Mouse (Mus musculus): ENCODE data around the gene Oaz1. TPM values are rescaled to one million over a fixed set of nuclear protein-coding genes. Genes with fewer than 3 reads are reported as not detected.

Oaz1 gene
- polyA plus RNA-seq, 1 experiment from 2014 or later = 1,560 TPM

- Histone ChIP-seq H3K9me3 (replicated peaks; ENCODE audit: control insufficient read depth, low read length) (no peaks in the 10 kb centered on the region), H3K4me1 (ENCODE audit: control insufficient read depth, insufficient read depth, low read length) (peaks cover 21% of the 10 kb centered on the region), H3K27me3 (ENCODE audit: control insufficient read depth, insufficient read depth, low read length) (no peaks in the 10 kb centered on the region), H3K27ac (ENCODE audit: low read length) (peak within 1 kb of the TSS; percentile 98), H3K4me3 (replicated peaks; ENCODE audit: low read length) (peak within 1 kb of the TSS; percentile 94), H3K4me2 (ENCODE audit: low read depth, low read length) (peak within 1 kb of the TSS; percentile 90), H3K9ac (ENCODE audit: low read length) (peak within 1 kb of the TSS; percentile 99), H3K36me3 (ENCODE audit: control insufficient read depth, insufficient read depth, low read length) (peaks cover 21% of the 10 kb centered on the region; the same call in 1 of the 2 replicates)
- WGBS = under 1% methylated on average over 104 of the region's 104 CpGs
- peak; percentile 94 for ATAC-seq (ENCODE audit: insufficient read depth, low FRiP score)
These were observed 28.1 kb upstream of the Oaz1 start, which contains the start of the genes Sf3a2 and Plekhj1 for GRCm38 (mm10) chr10:80798150-80799006. Gene Sf3a2 (plus strand): TSS chr10:80798198. Gene Plekhj1 (minus strand): TSS chr10:80798626.

- Histone ChIP-seq H3K9me3 (replicated peaks; ENCODE audit: control insufficient read depth, low read length) (no peaks in the 10 kb centered on the region), H3K9ac (ENCODE audit: low read length) (peak overlapping the region; percentile 99), H3K27ac (ENCODE audit: low read length) (peak overlapping the region; percentile 98), H3K36me3 (ENCODE audit: control insufficient read depth, insufficient read depth, low read length) (peaks cover 23% of the 10 kb centered on the region), H3K27me3 (ENCODE audit: control insufficient read depth, insufficient read depth, low read length) (no peaks in the 10 kb centered on the region), H3K4me3 (replicated peaks; ENCODE audit: low read length) (peak overlapping the region; percentile 94), H3K4me1 (ENCODE audit: control insufficient read depth, insufficient read depth, low read length) (peaks cover 21% of the 10 kb centered on the region), H3K4me2 (ENCODE audit: low read depth, low read length) (peak overlapping the region; percentile 90)
- no peak for ATAC-seq (ENCODE audit: insufficient read depth, low FRiP score)
- WGBS = 1% methylated on average over 18 of the region's 18 CpGs
These were observed 27.3 kb upstream of the Oaz1 start for GRCm38 (mm10) chr10:80799070-80799566.

GRCm38 (mm10) chr10:80802204-80802912, 24.1 kb upstream of the Oaz1 start:
- peaks cover 21% of the 10 kb centered on the region for H3K4me1 ChIP-seq (ENCODE audit: control insufficient read depth, insufficient read depth, low read length)
- H3K36me3 ChIP-seq (ENCODE audit: control insufficient read depth, insufficient read depth, low read length) = peaks cover 26% of the 10 kb centered on the region
- no peak for ATAC-seq (ENCODE audit: insufficient read depth, low FRiP score)
- H3K9me3 ChIP-seq (replicated peaks; ENCODE audit: control insufficient read depth, low read length) = no peaks in the 10 kb centered on the region
- no peak overlapping the region for H3K9ac ChIP-seq (ENCODE audit: low read length)
- no peak overlapping the region for H3K4me3 ChIP-seq (replicated peaks; ENCODE audit: low read length)
- H3K27me3 ChIP-seq (ENCODE audit: control insufficient read depth, insufficient read depth, low read length) = no peaks in the 10 kb centered on the region
- no peak overlapping the region for H3K4me2 ChIP-seq (ENCODE audit: low read depth, low read length)
- WGBS = 90% methylated on average over 10 of the region's 10 CpGs
- no peak overlapping the region for H3K27ac ChIP-seq (ENCODE audit: low read length)

- Histone ChIP-seq H3K36me3 (ENCODE audit: control insufficient read depth, insufficient read depth, low read length) (peaks cover 26% of the 10 kb centered on the region), H3K4me3 (replicated peaks; ENCODE audit: low read length) (no peak overlapping the region), H3K27me3 (ENCODE audit: control insufficient read depth, insufficient read depth, low read length) (no peaks in the 10 kb centered on the region), H3K9ac (ENCODE audit: low read length) (no peak overlapping the region), H3K4me1 (ENCODE audit: control insufficient read depth, insufficient read depth, low read length) (peaks cover 22% of the 10 kb centered on the region), H3K27ac (ENCODE audit: low read length) (no peak overlapping the region), H3K4me2 (ENCODE audit: low read depth, low read length) (no peak overlapping the region), H3K9me3 (replicated peaks; ENCODE audit: control insufficient read depth, low read length) (no peaks in the 10 kb centered on the region)
- no peak for ATAC-seq (ENCODE audit: insufficient read depth, low FRiP score)
- WGBS = 79% methylated on average over 3 of the region's 3 CpGs
These were observed 23.5 kb upstream of the Oaz1 start for GRCm38 (mm10) chr10:80802996-80803395.

GRCm38 (mm10) chr10:80804340-80804739, 22.1 kb upstream of the Oaz1 start:
- ATAC-seq (ENCODE audit: insufficient read depth, low FRiP score) = no peak
- Histone ChIP-seq H3K4me1 (ENCODE audit: control insufficient read depth, insufficient read depth, low read length) (peaks cover 27% of the 10 kb centered on the region), H3K27me3 (ENCODE audit: control insufficient read depth, insufficient read depth, low read length) (no peaks in the 10 kb centered on the region), H3K4me2 (ENCODE audit: low read depth, low read length) (no peak overlapping the region), H3K9ac (ENCODE audit: low read length) (no peak overlapping the region), H3K4me3 (replicated peaks; ENCODE audit: low read length) (no peak overlapping the region), H3K9me3 (replicated peaks; ENCODE audit: control insufficient read depth, low read length) (no peaks in the 10 kb centered on the region), H3K36me3 (ENCODE audit: control insufficient read depth, insufficient read depth, low read length) (peaks cover 26% of the 10 kb centered on the region), H3K27ac (ENCODE audit: low read length) (no peak overlapping the region)
- WGBS = 97% methylated on average over 2 of the region's 2 CpGs

- 66% methylated on average over 6 of the region's 6 CpGs for WGBS
- Histone ChIP-seq H3K4me1 (ENCODE audit: control insufficient read depth, insufficient read depth, low read length) (peaks cover 21% of the 10 kb centered on the region), H3K4me3 (replicated peaks; ENCODE audit: low read length) (no peak within 1 kb of the TSS), H3K36me3 (ENCODE audit: control insufficient read depth, insufficient read depth, low read length) (peaks cover 26% of the 10 kb centered on the region), H3K4me2 (ENCODE audit: low read depth, low read length) (no peak within 1 kb of the TSS), H3K9me3 (replicated peaks; ENCODE audit: control insufficient read depth, low read length) (no peaks in the 10 kb centered on the region), H3K27me3 (ENCODE audit: control insufficient read depth, insufficient read depth, low read length) (no peaks in the 10 kb centered on the region), H3K9ac (ENCODE audit: low read length) (peak within 1 kb of the TSS; percentile 7; the same call in 1 of the 2 replicates), H3K27ac (ENCODE audit: low read length) (no peak within 1 kb of the TSS)
- ATAC-seq (ENCODE audit: insufficient read depth, low FRiP score) = no peak
These were observed 21.5 kb upstream of the Oaz1 start, which contains the start of gene Amh for GRCm38 (mm10) chr10:80804916-80805315. Gene Amh (plus strand): TSS chr10:80805243.

- no peaks in the 10 kb centered on the region for H3K9me3 ChIP-seq (replicated peaks; ENCODE audit: control insufficient read depth, low read length)
- H3K27ac ChIP-seq (ENCODE audit: low read length) = no peak overlapping the region
- peak overlapping the region; percentile 7; the same call in 1 of the 2 replicates for H3K9ac ChIP-seq (ENCODE audit: low read length)
- WGBS = 81% methylated on average over 4 of the region's 5 CpGs
- H3K4me1 ChIP-seq (ENCODE audit: control insufficient read depth, insufficient read depth, low read length) = peaks cover 21% of the 10 kb centered on the region
- peaks cover 26% of the 10 kb centered on the region for H3K36me3 ChIP-seq (ENCODE audit: control insufficient read depth, insufficient read depth, low read length)
- no peak for ATAC-seq (ENCODE audit: insufficient read depth, low FRiP score)
- peaks cover 1% of the 10 kb centered on the region; the same call in 1 of the 2 replicates for H3K27me3 ChIP-seq (ENCODE audit: control insufficient read depth, insufficient read depth, low read length)
- H3K4me3 ChIP-seq (replicated peaks; ENCODE audit: low read length) = no peak overlapping the region
- H3K4me2 ChIP-seq (ENCODE audit: low read depth, low read length) = no peak overlapping the region
These were observed 21.1 kb upstream of the Oaz1 start for GRCm38 (mm10) chr10:80805322-80805721.

- Histone ChIP-seq H3K36me3 (ENCODE audit: control insufficient read depth, insufficient read depth, low read length) (peaks cover 26% of the 10 kb centered on the region), H3K4me2 (ENCODE audit: low read depth, low read length) (no peak overlapping the region), H3K9ac (ENCODE audit: low read length) (peak overlapping the region; percentile 7; the same call in 1 of the 2 replicates)
These were observed 20.5 kb upstream of the Oaz1 start for GRCm38 (mm10) chr10:80805925-80806324.

More at GRCm38 (mm10) chr10:80805925-80806324, 20.5 kb upstream of the Oaz1 start:
- peaks cover 21% of the 10 kb centered on the region for H3K4me1 ChIP-seq (ENCODE audit: control insufficient read depth, insufficient read depth, low read length)
- H3K9me3 ChIP-seq (replicated peaks; ENCODE audit: control insufficient read depth, low read length) = no peaks in the 10 kb centered on the region
- no peak overlapping the region for H3K4me3 ChIP-seq (replicated peaks; ENCODE audit: low read length)
- ATAC-seq (ENCODE audit: insufficient read depth, low FRiP score) = peak; percentile 45
- 13% methylated on average over 3 of the region's 3 CpGs for WGBS
- H3K27ac ChIP-seq (ENCODE audit: low read length) = no peak overlapping the region
- H3K27me3 ChIP-seq (ENCODE audit: control insufficient read depth, insufficient read depth, low read length) = peaks cover 3% of the 10 kb centered on the region; the same call in 1 of the 2 replicates
